Mouse (Mus musculus) embryo, embryonic 10 days (tissue): ENCODE data around the gene Hid1.

Experiments used
- DNase-seq: peaks from one replicate; pipeline ENCODE4 v3.0.0-alpha.2; 2015; ENCODE audit warnings: low spot score

Hid1 gene

GRCm38 (mm10) chr11:115336115-115336514 is 31.4 kb downstream of the Hid1 start:
- peak; percentile 39 for DNase-seq

GRCm38 (mm10) chr11:115335223-115335622 is 32.3 kb downstream of the Hid1 start:
- no peak for DNase-seq

- no peak for DNase-seq
Measured at GRCm38 (mm10) chr11:115334531-115334930, 33.0 kb downstream of the Hid1 start, which contains the start of gene Otop3. Otop3 (plus strand) TSS chr11:115334731.

GRCm38 (mm10) chr11:115329339-115329738 is 38.2 kb downstream of the Hid1 start:
- no peak for DNase-seq

GRCm38 (mm10) chr11:115326730-115327129 is 40.8 kb downstream of the Hid1 start:
- no peak for DNase-seq

- DNase-seq, result no peak
Measured at GRCm38 (mm10) chr11:115323354-115323753, 44.2 kb downstream of the Hid1 start.

- DNase-seq, result peak; percentile 79
Measured at GRCm38 (mm10) chr11:115321906-115322693, 45.5 kb downstream of the Hid1 start, which contains the start of gene Ush1g. Ush1g (minus strand) TSS chr11:115322041.

GRCm38 (mm10) chr11:115319704-115320383 is 47.7 kb downstream of the Hid1 start:
- no peak for DNase-seq

- DNase-seq, result peak; percentile 44
Measured at GRCm38 (mm10) chr11:115318245-115319027, 49.1 kb downstream of the Hid1 start.

- DNase-seq, result no peak
Measured at GRCm38 (mm10) chr11:115317204-115317603, 50.4 kb downstream of the Hid1 start.

- peak; percentile 49 for DNase-seq
Measured at GRCm38 (mm10) chr11:115314249-115314648, 53.3 kb downstream of the Hid1 start.

- DNase-seq, result no peak
Measured at GRCm38 (mm10) chr11:115308781-115309180, 58.8 kb downstream of the Hid1 start.

- DNase-seq, result no peak
Measured at GRCm38 (mm10) chr11:115306863-115307262, 60.7 kb downstream of the Hid1 start, which contains the start of gene Otop2. Otop2 (plus strand) TSS chr11:115307163.

- no peak for DNase-seq
Measured at GRCm38 (mm10) chr11:115303167-115303566, 64.4 kb downstream of the Hid1 start.

- no peak for DNase-seq
Measured at GRCm38 (mm10) chr11:115301351-115301750, 66.2 kb downstream of the Hid1 start.

GRCm38 (mm10) chr11:115300745-115301144 is 66.8 kb downstream of the Hid1 start:
- no peak for DNase-seq

- DNase-seq, result no peak
Measured at GRCm38 (mm10) chr11:115298160-115298559, 69.4 kb downstream of the Hid1 start.
